In the genomic region with DNA sequence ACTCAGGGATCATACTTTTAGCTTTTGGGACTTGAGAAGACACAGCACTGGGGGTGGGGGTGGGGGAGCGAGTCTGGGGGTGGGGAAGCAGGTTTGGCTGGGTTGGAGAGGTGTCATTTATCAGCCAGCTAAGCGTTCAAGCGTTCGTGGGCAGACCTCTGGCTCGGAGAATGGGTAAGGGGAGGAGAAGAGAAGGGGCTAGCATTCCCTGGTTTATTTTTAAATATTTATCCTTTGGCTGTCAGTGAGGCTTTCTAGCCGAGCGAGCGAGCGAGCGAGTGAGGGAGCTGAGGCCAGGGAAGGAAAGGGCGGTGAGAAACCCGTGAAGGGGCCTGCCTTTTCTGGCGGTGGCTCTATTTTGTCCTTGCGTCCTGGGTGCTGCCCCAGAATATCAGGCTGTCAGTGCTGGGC, we compare ENCODE assay signal across 10 mouse cellular contexts.
A peak's percentile ranks its signal among the peaks of the same experiment; 100 is the strongest.
DNase-seq lines count a peak whose midpoint lies in the region; ATAC-seq and TF ChIP-seq lines count a peak whose summit lies in the region.
"Had no signal": no experiment of that assay in that cellular context is flagged by ENCODE, and none has a peak within 500 bp of the region (broad histone marks: within the 10 kb centered on the region; RNA-seq: fewer than 3 reads in every experiment).

No protein-coding gene starts in this region.

- H3K4me3 ChIP-seq in kidney, postnatal 0 days (replicated peaks; ENCODE audit: low read depth, low read length) = no peak overlapping the region
- H3K4me3 ChIP-seq in forebrain, embryonic 11.5 days (ENCODE audit: low read depth, low read length) = no peak overlapping the region
- H3K4me3 ChIP-seq in intestine, embryonic 15.5 days (replicated peaks) = no peak overlapping the region
- peak overlapping the region; percentile 5 for H3K4me3 ChIP-seq in myocyte

- no peak for DNase-seq in kidney, postnatal 0 days (ENCODE audit: low spot score)
- DNase-seq in kidney, adult 18-20 months = no peak
- no peak for DNase-seq in forebrain, embryonic 11.5 days (ENCODE audit: low spot score)
- no peak for DNase-seq in right cerebral cortex, adult 2 months (ENCODE audit: low spot score in 2 of 2)
- no peak for DNase-seq in frontal cortex, adult 2 months (ENCODE audit: extremely low spot score in 1 of 2, low spot score in 1 of 2)
- DNase-seq: cerebellum, adult 9-11 months; thymus, postnatal 14 days had no signal

- H3K4me2 ChIP-seq in kidney, postnatal 0 days (ENCODE audit: low read length) = no peak overlapping the region; the same call in 1 of the 2 replicates
- peak overlapping the region; percentile 34 for H3K4me2 ChIP-seq in forebrain, embryonic 11.5 days (ENCODE audit: low read depth, low read length, severe bottlenecking)
- peak overlapping the region; percentile 96 for H3K4me2 ChIP-seq in intestine, embryonic 15.5 days (replicated peaks)
- peak overlapping the region; percentile 91 for H3K4me2 ChIP-seq in myocyte (ENCODE audit: low read depth)

- H3K36me3 ChIP-seq in kidney, postnatal 0 days (ENCODE audit: insufficient read depth, low read length) = no peaks in the 10 kb centered on the region
- H3K36me3 ChIP-seq in forebrain, embryonic 11.5 days (ENCODE audit: control insufficient read depth, insufficient read depth, low read length) = no peaks in the 10 kb centered on the region
- no peaks in the 10 kb centered on the region for H3K36me3 ChIP-seq in intestine, embryonic 15.5 days
- H3K36me3 ChIP-seq in myocyte (ENCODE audit: control insufficient read depth, insufficient read depth) = no peaks in the 10 kb centered on the region

- WGBS in kidney, postnatal 0 days = 27% methylated on average over 14 of the region's 14 CpGs
- WGBS in forebrain, embryonic 11.5 days = 12% methylated on average over 14 of the region's 14 CpGs
- 36% methylated on average over 14 of the region's 14 CpGs for WGBS in intestine, embryonic 15.5 days

- no peaks in the 10 kb centered on the region for H3K9me3 ChIP-seq in kidney, postnatal 0 days (replicated peaks; ENCODE audit: low read length)
- H3K9me3 ChIP-seq in forebrain, embryonic 11.5 days (ENCODE audit: control insufficient read depth, low read length) = no peaks in the 10 kb centered on the region
- H3K9me3 ChIP-seq in intestine, embryonic 15.5 days = no peaks in the 10 kb centered on the region

- TF ChIP-seq CTCF in kidney, postnatal 0 days (IDR thresholded peaks at IDR 0.05; ENCODE audit: low read depth) = no peak

- TF ChIP-seq POLR2A in myocyte (IDR thresholded peaks at IDR 0.05; ENCODE audit: insufficient read length, low read depth) = no peak

- H3K27me3 ChIP-seq in kidney, postnatal 0 days (ENCODE audit: insufficient read depth, low read length) = no peaks in the 10 kb centered on the region
- H3K27me3 ChIP-seq in forebrain, embryonic 11.5 days (ENCODE audit: control insufficient read depth, insufficient read depth, low read length) = 0 out of 2 replicates have a peak, but pooled peaks cover 2% of the 10 kb centered on the region
- no peaks in the 10 kb centered on the region for H3K27me3 ChIP-seq in intestine, embryonic 15.5 days (replicated peaks)
- H3K27me3 ChIP-seq in myocyte (ENCODE audit: control insufficient read depth, insufficient read depth, insufficient read length) = no peaks in the 10 kb centered on the region

- peak overlapping the region; percentile 50; the same call in 1 of the 2 replicates for H3K27ac ChIP-seq in kidney, postnatal 0 days
- H3K27ac ChIP-seq in forebrain, embryonic 11.5 days (ENCODE audit: low read depth, low read length) = no peak overlapping the region
- H3K27ac ChIP-seq in intestine, embryonic 15.5 days = peak overlapping the region; percentile 75

- no peak overlapping the region for H3ac ChIP-seq in myocyte (ENCODE audit: control insufficient read depth, insufficient read length)

- no peak for ATAC-seq in kidney, postnatal 0 days (replicated peaks; ENCODE audit: low FRiP score, low read depth)
- ATAC-seq in forebrain, embryonic 11.5 days (replicated peaks; ENCODE audit: low FRiP score) = no peak
- ATAC-seq in intestine, embryonic 15.5 days = no peak
- ATAC-seq in cerebellum, adult (ENCODE audit: insufficient number of reproducible peaks, low FRiP score, low TSS enrichment) = no peak

- 0 out of 2 replicates have a peak overlapping the region, but pooled peaks have one; percentile 37 for H3K9ac ChIP-seq in kidney, postnatal 0 days (ENCODE audit: low read depth, low read length)
- H3K9ac ChIP-seq in forebrain, embryonic 11.5 days (ENCODE audit: low read length) = peak overlapping the region; percentile 47
- H3K9ac ChIP-seq in intestine, embryonic 15.5 days = peak overlapping the region; percentile 29; the same call in 1 of the 2 replicates

- H3K79me2 ChIP-seq in myocyte (ENCODE audit: control insufficient read depth, insufficient read depth) = peaks cover 82% of the 10 kb centered on the region

- H3K4me1 ChIP-seq in kidney, postnatal 0 days (replicated peaks; ENCODE audit: insufficient read depth, low read length) = peaks cover 48% of the 10 kb centered on the region
- peaks cover 66% of the 10 kb centered on the region for H3K4me1 ChIP-seq in forebrain, embryonic 11.5 days (replicated peaks; ENCODE audit: control insufficient read depth, insufficient read depth, low read length)
- H3K4me1 ChIP-seq in intestine, embryonic 15.5 days (replicated peaks) = peaks cover 71% of the 10 kb centered on the region

TF ChIP-seq in myocyte, 11 proteins besides CTCF, POLR2A, EP300 and RAD21:
- TF ChIP-seq TCF12 (IDR thresholded peaks at IDR 0.05; ENCODE audit: insufficient read depth, poor library complexity, severe bottlenecking) (no peak), MYOD1 (IDR thresholded peaks at IDR 0.05; ENCODE audit: control insufficient read depth in 1 of 3, insufficient read length in 2 of 3, low read depth in 2 of 3) (peak in 1 of 3 experiments; percentile 3), POLR2AphosphoS2 (IDR thresholded peaks at IDR 0.05; ENCODE audit: insufficient read length, low read depth) (no peak)
